Mouse (Mus musculus): Measurements from ENCODE around the gene Gapt. TPM values are rescaled to one million over a fixed set of nuclear protein-coding genes. Genes with fewer than 3 reads are reported as not detected.
"Not testable (repeated sequence)": the region's sequence is repeated elsewhere in the genome, so short reads cannot be mapped to it uniquely, and the experiment has no call there.

Gapt gene
- 14.0 and 14.1 TPM in 2 replicates for total RNA-seq (2017)

GRCm38 (mm10) chr13:110356941-110357340 lies at the start of gene Gapt:
Gapt (minus strand) TSS chr13:110357199.
- peak; percentile 97 for ATAC-seq (ENCODE audit: extremely low read depth, insufficient number of reproducible peaks, low FRiP score, poor library complexity, severe bottlenecking)

GRCm38 (mm10) chr13:110406152-110406551 lies 49.2 kb upstream of the Gapt start:
- peak; percentile 84 for ATAC-seq (ENCODE audit: extremely low read depth, insufficient number of reproducible peaks, low FRiP score, poor library complexity, severe bottlenecking)

GRCm38 (mm10) chr13:110404686-110405085 lies 47.7 kb upstream of the Gapt start:
- ATAC-seq (ENCODE audit: extremely low read depth, insufficient number of reproducible peaks, low FRiP score, poor library complexity, severe bottlenecking), result not testable (repeated sequence)

GRCm38 (mm10) chr13:110404059-110404458 lies 47.1 kb upstream of the Gapt start:
- no peak for ATAC-seq (ENCODE audit: extremely low read depth, insufficient number of reproducible peaks, low FRiP score, poor library complexity, severe bottlenecking)

- no peak for ATAC-seq (ENCODE audit: extremely low read depth, insufficient number of reproducible peaks, low FRiP score, poor library complexity, severe bottlenecking)
Observed at GRCm38 (mm10) chr13:110401877-110402276, 44.9 kb upstream of the Gapt start.

- no peak for ATAC-seq (ENCODE audit: extremely low read depth, insufficient number of reproducible peaks, low FRiP score, poor library complexity, severe bottlenecking)
Observed at GRCm38 (mm10) chr13:110401443-110401842, 44.4 kb upstream of the Gapt start.

GRCm38 (mm10) chr13:110398513-110399270 lies 41.7 kb upstream of the Gapt start:
- no peak for ATAC-seq (ENCODE audit: extremely low read depth, insufficient number of reproducible peaks, low FRiP score, poor library complexity, severe bottlenecking)

- ATAC-seq (ENCODE audit: extremely low read depth, insufficient number of reproducible peaks, low FRiP score, poor library complexity, severe bottlenecking), result no peak
Observed at GRCm38 (mm10) chr13:110397750-110398149, 40.8 kb upstream of the Gapt start.

- ATAC-seq (ENCODE audit: extremely low read depth, insufficient number of reproducible peaks, low FRiP score, poor library complexity, severe bottlenecking), result no peak
Observed at GRCm38 (mm10) chr13:110395916-110396685, 39.1 kb upstream of the Gapt start.

GRCm38 (mm10) chr13:110395179-110395794 lies 38.3 kb upstream of the Gapt start:
- peak; percentile 0; the same call in 1 of the 2 replicates for ATAC-seq (ENCODE audit: extremely low read depth, insufficient number of reproducible peaks, low FRiP score, poor library complexity, severe bottlenecking)

- ATAC-seq (ENCODE audit: extremely low read depth, insufficient number of reproducible peaks, low FRiP score, poor library complexity, severe bottlenecking), result peak; percentile 76
Observed at GRCm38 (mm10) chr13:110394291-110395178, 37.5 kb upstream of the Gapt start, which contains the start of gene Plk2. Plk2 (plus strand) TSS chr13:110395046.

- ATAC-seq (ENCODE audit: extremely low read depth, insufficient number of reproducible peaks, low FRiP score, poor library complexity, severe bottlenecking), result no peak
Observed at GRCm38 (mm10) chr13:110392631-110393030, 35.6 kb upstream of the Gapt start.

- peak; percentile 49 for ATAC-seq (ENCODE audit: extremely low read depth, insufficient number of reproducible peaks, low FRiP score, poor library complexity, severe bottlenecking)
Observed at GRCm38 (mm10) chr13:110392210-110392609, 35.2 kb upstream of the Gapt start.

GRCm38 (mm10) chr13:110384514-110384913 lies 27.5 kb upstream of the Gapt start:
- ATAC-seq (ENCODE audit: extremely low read depth, insufficient number of reproducible peaks, low FRiP score, poor library complexity, severe bottlenecking), result peak; percentile 44; the same call in 1 of the 2 replicates

- ATAC-seq (ENCODE audit: extremely low read depth, insufficient number of reproducible peaks, low FRiP score, poor library complexity, severe bottlenecking), result peak; percentile 80
Observed at GRCm38 (mm10) chr13:110382447-110382901, 25.5 kb upstream of the Gapt start.

GRCm38 (mm10) chr13:110369673-110370072 lies 12.7 kb upstream of the Gapt start:
- no peak for ATAC-seq (ENCODE audit: extremely low read depth, insufficient number of reproducible peaks, low FRiP score, poor library complexity, severe bottlenecking)

- peak; percentile 99 for ATAC-seq (ENCODE audit: extremely low read depth, insufficient number of reproducible peaks, low FRiP score, poor library complexity, severe bottlenecking)
Observed at GRCm38 (mm10) chr13:110368556-110369040, 11.6 kb upstream of the Gapt start.

GRCm38 (mm10) chr13:110367961-110368555 lies 11.1 kb upstream of the Gapt start:
- ATAC-seq (ENCODE audit: extremely low read depth, insufficient number of reproducible peaks, low FRiP score, poor library complexity, severe bottlenecking), result no peak
